8 mouse cellular contexts compared by ENCODE assay signal in the genomic region with DNA sequence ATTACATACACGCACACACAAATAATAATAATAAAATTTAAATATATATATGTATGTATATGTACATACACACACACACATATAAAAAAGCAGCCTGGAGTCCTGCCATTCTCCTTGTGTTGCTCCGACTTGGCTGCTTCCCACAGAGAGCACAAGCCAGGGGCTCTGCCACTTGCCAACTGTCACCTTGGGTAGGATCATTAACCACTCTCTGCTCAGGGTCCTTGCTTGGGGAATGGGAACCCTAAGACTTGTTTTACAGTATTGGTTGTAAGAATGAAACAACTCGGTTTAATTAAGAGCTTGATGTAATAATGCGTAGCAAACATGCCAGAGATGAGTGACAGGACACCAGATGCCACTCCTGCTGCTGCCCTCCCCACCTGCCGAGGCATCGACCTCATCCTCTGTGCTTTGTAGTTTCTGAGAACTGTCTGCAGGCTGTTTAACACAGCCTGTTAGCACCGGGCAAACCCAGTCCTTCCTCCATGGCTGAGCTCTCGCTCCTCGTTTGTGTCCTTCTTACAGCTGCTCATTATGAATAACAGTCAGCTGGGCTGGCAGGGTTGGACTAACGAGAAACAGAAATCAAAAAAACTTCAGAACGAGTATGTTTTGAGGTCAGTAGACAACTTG. TPM values are rescaled to one million over a fixed set of nuclear protein-coding genes. Genes with fewer than 3 reads are reported as not detected.
A peak's percentile ranks its signal among the peaks of the same experiment; 100 is the strongest.
DNase-seq lines count a peak whose midpoint lies in the region; ATAC-seq and TF ChIP-seq lines count a peak whose summit lies in the region.

No protein-coding gene starts in this region.

- H3K9ac ChIP-seq in liver, adult 2 months (ENCODE audit: low read depth, low read length): no peak overlapping the region
- H3K9ac ChIP-seq in liver, embryonic 11.5 days (ENCODE audit: low read depth, low read length): no peak overlapping the region
- H3K9ac ChIP-seq in forebrain, embryonic 13.5 days: no peak overlapping the region
- H3K9ac ChIP-seq in neural tube, embryonic 15.5 days (replicated peaks): no peak overlapping the region

- no peaks in the 10 kb centered on the region for H3K27me3 ChIP-seq in liver, adult 2 months (ENCODE audit: control insufficient read depth, insufficient read depth, low read length)
- H3K27me3 ChIP-seq in liver, embryonic 11.5 days (replicated peaks; ENCODE audit: control insufficient read depth, insufficient read depth, low read length): no peaks in the 10 kb centered on the region
- H3K27me3 ChIP-seq in forebrain, embryonic 13.5 days: no peaks in the 10 kb centered on the region
- no peaks in the 10 kb centered on the region for H3K27me3 ChIP-seq in neural tube, embryonic 15.5 days (replicated peaks)

- peak overlapping the region; percentile 87 for H3K27ac ChIP-seq in liver, adult 2 months (replicated peaks; ENCODE audit: insufficient read depth, low read depth, low read length)
- no peak overlapping the region for H3K27ac ChIP-seq in liver, embryonic 11.5 days (ENCODE audit: low read depth, low read length)
- H3K27ac ChIP-seq in forebrain, embryonic 13.5 days: peak overlapping the region; percentile 83
- H3K27ac ChIP-seq in neural tube, embryonic 15.5 days (replicated peaks): 0 out of 2 replicates have a peak overlapping the region, but pooled peaks have one; percentile 19

- no peak for TF ChIP-seq POLR2A in liver, adult 2 months (IDR thresholded peaks at IDR 0.05; ENCODE audit: extremely low read depth, insufficient read depth, low read length)

- no peak for ATAC-seq in cerebellum, adult (ENCODE audit: insufficient number of reproducible peaks, low FRiP score, low TSS enrichment)
- no peak for ATAC-seq in liver, embryonic 11.5 days (replicated peaks; ENCODE audit: low FRiP score)
- ATAC-seq in forebrain, embryonic 13.5 days: peak; percentile 78
- ATAC-seq in neural tube, embryonic 15.5 days (ENCODE audit: low FRiP score): no peak

- H3K9me3 ChIP-seq in liver, embryonic 11.5 days (ENCODE audit: control insufficient read depth, low read length): no peaks in the 10 kb centered on the region
- H3K9me3 ChIP-seq in forebrain, embryonic 13.5 days (replicated peaks): no peaks in the 10 kb centered on the region
- H3K9me3 ChIP-seq in neural tube, embryonic 15.5 days (replicated peaks): no peaks in the 10 kb centered on the region

- H3K4me1 ChIP-seq in liver, adult 2 months (ENCODE audit: control insufficient read depth, insufficient read depth, low read length): peaks cover 56% of the 10 kb centered on the region
- peaks cover 41% of the 10 kb centered on the region for H3K4me1 ChIP-seq in liver, embryonic 11.5 days (replicated peaks; ENCODE audit: control insufficient read depth, insufficient read depth, low read length)
- H3K4me1 ChIP-seq in forebrain, embryonic 13.5 days: peaks cover 58% of the 10 kb centered on the region
- peaks cover 87% of the 10 kb centered on the region for H3K4me1 ChIP-seq in neural tube, embryonic 15.5 days

- 17% methylated on average over 11 of the region's 11 CpGs for WGBS in liver, adult 2 months
- 67% methylated on average over 11 of the region's 11 CpGs for WGBS in liver, embryonic 11.5 days
- 38% methylated on average over 11 of the region's 11 CpGs for WGBS in forebrain, embryonic 13.5 days
- WGBS in neural tube, embryonic 15.5 days: 55% methylated on average over 11 of the region's 11 CpGs

- no peak overlapping the region for H3K4me2 ChIP-seq in liver, embryonic 11.5 days
- no peak overlapping the region for H3K4me2 ChIP-seq in forebrain, embryonic 13.5 days
- H3K4me2 ChIP-seq in neural tube, embryonic 15.5 days: no peak overlapping the region

- no peak overlapping the region for H3K4me3 ChIP-seq in liver, adult 2 months (ENCODE audit: insufficient read depth, low read depth, low read length)
- H3K4me3 ChIP-seq in liver, embryonic 11.5 days (ENCODE audit: low read depth, low read length): no peak overlapping the region
- no peak overlapping the region for H3K4me3 ChIP-seq in forebrain, embryonic 13.5 days
- H3K4me3 ChIP-seq in neural tube, embryonic 15.5 days (replicated peaks): no peak overlapping the region

- peaks cover 49% of the 10 kb centered on the region for H3K79me2 ChIP-seq in liver, adult 2 months (ENCODE audit: control insufficient read depth, insufficient read depth, low read length)

- peak; percentile 44 to 52 for DNase-seq in cerebellum, adult 18-20 months
- DNase-seq in liver, adult 2 months (ENCODE audit: extremely low read depth, low read depth, low spot score): no peak
- DNase-seq in liver, embryonic 11.5 days (ENCODE audit: low spot score): no peak
- no peak for DNase-seq in urinary bladder, postnatal 36 days (ENCODE audit: low spot score in 2 of 2)
- DNase-seq in adrenal gland, postnatal 4 days (ENCODE audit: low spot score in 2 of 2): no peak

- no peaks in the 10 kb centered on the region for H3K36me3 ChIP-seq in liver, adult 2 months (ENCODE audit: control insufficient read depth, insufficient read depth, low read length)
- H3K36me3 ChIP-seq in liver, embryonic 11.5 days (ENCODE audit: control insufficient read depth, insufficient read depth, low read length): no peaks in the 10 kb centered on the region; the same call in 1 of the 2 replicates
- peaks cover 41% of the 10 kb centered on the region for H3K36me3 ChIP-seq in forebrain, embryonic 13.5 days (ENCODE audit: poor library complexity, severe bottlenecking)
- H3K36me3 ChIP-seq in neural tube, embryonic 15.5 days: peaks cover 16% of the 10 kb centered on the region

- no peak for TF ChIP-seq CTCF in liver, adult 2 months (IDR thresholded peaks at IDR 0.05; ENCODE audit: low read depth, low read length)

RNA-seq across cellular contexts. Expression of gene Plcg1, which starts 9.5 kb away (rescaled TPM):
- total RNA-seq in liver, adult 2 months (2014; rRNA removed): 37.3 and 40.9 TPM in 2 replicates
- polyA plus RNA-seq in liver, adult 2 months (2012; rRNA removed): 24.9 and 30.0 TPM in 2 replicates
- polyA plus RNA-seq in liver, embryonic 11.5 days (2014; fragmentation: Nextera tagmentation; extraction: Ambion mirVana): 22.3 and 27.2 TPM in 2 replicates
- polyA plus RNA-seq in forebrain, embryonic 13.5 days (2015; fragmentation: Nextera tagmentation; extraction: Ambion mirVana): 66.8 and 70.1 TPM in 2 replicates
- 47.2 and 49.5 TPM in 2 replicates for polyA plus RNA-seq in neural tube, embryonic 15.5 days (2015; fragmentation: Nextera tagmentation; extraction: Ambion mirVana)
- total RNA-seq in adrenal gland, postnatal 4 days (2021): 100 to 1,000 TPM; 132 TPM

Comparison
In these comparisons a context has a peak if more than half of its experiments do, and no peak if none do; other contexts are left out.
1. DNase-seq: peak in cerebellum, adult 18-20 months (2 of 2); none in liver, adult 2 months (single experiment), liver, embryonic 11.5 days (single experiment), urinary bladder, postnatal 36 days (0 of 2) and adrenal gland, postnatal 4 days (0 of 2).